Mouse (Mus musculus): ENCODE measurements around the gene Gpr132.
"Not testable (repeated sequence)": the region's sequence is repeated elsewhere in the genome, so short reads cannot be mapped to it uniquely, and the experiment has no call there.

Gene Gpr132

DNA sequence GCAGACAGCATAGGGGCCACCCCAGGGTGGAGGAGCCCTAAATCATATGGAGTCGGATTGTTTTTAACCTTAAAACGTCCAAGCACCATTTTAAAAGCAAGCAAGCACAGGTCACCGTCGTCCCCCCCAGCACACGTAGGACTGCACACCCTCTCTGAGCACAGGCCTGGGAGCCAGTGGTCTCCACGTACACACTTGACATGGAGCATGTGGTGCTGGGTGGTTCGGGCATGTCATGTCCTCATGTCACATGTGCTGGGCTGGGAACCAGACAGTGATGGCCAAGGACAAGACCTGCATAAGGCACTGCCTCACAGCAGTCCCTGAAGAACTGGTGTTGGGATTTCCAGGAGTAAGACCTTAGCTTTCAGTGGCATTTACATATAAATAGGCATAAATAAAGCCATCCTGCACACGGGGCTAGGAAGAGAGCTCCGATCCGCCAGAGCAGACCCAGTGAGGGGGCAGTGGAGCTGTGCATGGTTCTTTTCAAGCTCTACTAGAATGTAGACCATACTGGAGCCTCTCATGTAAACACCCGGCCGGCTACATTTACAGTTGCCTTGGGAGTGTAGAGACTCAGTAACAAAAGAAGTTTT, 47.5 kb downstream of the Gpr132 start:
- DNase-seq (ENCODE audit: low read depth, low spot score): no peak

DNA sequence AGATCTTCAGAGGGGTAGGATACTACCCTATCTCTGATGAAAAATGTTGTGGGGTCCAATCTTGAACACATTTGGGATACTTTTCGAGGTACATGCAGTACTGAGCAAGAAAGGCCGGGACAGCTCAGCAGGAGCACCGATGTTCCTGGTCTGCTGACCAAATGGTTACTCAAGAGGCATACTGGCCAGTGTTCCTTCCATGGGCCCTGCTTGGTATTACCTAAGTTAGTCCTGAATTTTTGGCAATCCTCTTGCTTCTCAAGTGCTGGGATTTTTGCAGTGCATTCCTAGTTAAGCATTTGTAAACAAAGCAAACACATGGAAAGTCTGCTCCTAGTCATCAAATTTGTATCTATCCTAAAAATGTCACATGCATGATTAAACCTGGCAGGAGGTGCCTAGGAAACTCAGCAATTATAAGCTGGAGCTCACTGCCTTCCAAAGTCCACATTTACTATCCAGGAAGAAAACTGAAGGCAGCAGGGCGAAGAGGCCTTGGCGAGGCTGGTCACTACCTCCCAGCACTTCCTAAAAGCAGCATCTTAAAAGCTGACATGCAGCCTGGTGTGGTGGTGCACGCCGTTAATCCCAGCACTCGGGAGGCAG, 48.9 kb downstream of the Gpr132 start:
- DNase-seq (ENCODE audit: low read depth, low spot score): no peak

DNA sequence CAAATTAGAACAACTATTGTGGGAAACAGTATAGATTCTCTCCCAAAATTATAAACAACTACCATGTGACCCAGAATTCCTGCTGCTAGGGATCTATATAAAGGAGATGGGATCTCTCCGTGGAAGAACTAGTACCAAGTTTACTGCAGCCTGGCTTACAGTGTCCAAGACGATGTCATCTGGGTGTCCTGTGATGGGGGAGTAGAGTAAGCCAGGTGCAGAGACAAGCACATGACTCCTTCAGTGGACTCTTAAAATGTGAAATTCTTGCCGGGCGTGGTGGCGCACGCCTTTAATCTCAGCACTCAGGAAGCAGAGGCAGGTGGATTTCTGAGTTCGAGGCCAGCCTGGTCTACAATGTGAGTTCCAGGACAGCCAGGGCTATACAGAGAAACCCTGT, 51.2 kb downstream of the Gpr132 start:
- DNase-seq (ENCODE audit: low read depth, low spot score): not testable (repeated sequence)

DNA sequence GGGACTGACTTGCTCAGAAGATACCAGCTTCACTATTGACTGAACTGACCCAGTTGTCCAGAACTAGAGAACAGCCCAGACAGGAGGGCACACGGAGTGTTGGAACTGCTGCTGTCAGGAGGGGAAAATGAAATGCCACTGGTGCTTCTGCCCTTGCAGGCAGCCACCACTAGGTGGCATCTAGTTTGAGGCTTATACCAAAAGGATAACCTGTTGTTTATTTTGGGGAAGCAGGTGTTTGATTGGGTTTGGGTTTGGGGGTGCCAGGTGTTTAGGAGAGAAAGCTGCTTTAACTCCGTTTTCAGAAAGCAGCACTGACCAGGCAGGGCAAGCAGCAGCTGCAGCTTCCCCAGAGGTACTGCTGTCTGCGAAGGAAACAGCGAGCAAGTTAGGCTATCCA, 51.7 kb downstream of the Gpr132 start:
- DNase-seq (ENCODE audit: low read depth, low spot score): peak; percentile 78

DNA sequence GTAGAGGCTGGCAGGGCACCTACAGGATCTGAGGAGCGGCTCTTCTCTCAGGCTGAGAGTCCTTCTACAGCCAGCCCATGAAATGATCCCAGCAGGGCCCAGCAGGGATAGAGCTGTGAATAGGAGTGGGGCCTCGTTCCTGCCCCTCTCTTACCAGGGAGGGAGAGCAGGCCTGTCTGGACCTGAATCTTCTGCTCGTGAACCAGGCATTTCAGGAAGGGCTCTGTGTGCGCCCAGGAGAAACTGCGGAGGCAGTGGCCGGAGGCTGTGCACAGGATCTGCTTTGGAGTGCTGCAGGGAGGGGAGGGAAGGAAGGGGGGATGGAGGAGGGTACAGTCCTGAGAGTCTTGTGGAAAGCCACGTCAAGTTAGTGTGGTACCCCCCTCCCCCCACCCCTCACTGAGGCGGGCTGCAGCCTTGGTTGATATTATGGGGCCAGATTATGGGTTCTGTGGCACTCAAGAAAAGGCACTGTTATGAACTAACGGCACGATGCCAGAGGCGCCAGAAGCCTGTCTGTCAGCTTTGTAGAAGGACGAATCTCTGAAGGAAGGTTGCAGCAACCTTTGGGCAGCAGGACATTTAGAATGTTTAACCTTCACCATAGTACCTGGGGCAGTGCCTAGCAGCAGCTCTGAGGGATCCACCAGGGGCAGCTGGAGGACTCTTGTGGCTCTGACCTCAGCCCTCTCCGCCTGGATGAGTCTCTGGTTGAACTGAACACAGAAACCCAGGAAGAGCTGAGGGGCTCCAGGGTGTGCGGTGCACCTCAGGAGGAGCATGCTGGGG, 53.2 kb downstream of the Gpr132 start:
- no peak for DNase-seq (ENCODE audit: low read depth, low spot score)

DNA sequence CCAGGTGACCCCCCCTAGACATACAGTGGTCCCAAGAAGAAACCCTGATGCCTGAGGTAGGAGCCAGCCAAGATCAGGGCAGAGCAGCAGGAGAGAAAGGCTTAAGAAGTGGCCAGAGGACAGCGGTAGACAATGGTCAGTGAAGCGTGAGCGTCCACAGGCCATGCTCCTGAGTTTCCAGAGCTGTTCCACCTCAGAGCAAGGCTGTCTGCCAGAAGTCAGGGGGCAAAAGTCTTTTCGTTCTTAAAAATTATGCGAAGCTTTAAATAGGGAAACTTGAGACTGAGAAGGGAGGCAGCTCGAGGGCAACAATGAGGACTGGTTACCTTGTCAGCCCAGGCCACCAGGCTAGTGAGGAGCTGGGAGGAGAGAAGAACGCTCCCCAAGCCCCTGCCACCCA, 54.7 kb downstream of the Gpr132 start:
- DNase-seq (ENCODE audit: low read depth, low spot score): no peak

DNA sequence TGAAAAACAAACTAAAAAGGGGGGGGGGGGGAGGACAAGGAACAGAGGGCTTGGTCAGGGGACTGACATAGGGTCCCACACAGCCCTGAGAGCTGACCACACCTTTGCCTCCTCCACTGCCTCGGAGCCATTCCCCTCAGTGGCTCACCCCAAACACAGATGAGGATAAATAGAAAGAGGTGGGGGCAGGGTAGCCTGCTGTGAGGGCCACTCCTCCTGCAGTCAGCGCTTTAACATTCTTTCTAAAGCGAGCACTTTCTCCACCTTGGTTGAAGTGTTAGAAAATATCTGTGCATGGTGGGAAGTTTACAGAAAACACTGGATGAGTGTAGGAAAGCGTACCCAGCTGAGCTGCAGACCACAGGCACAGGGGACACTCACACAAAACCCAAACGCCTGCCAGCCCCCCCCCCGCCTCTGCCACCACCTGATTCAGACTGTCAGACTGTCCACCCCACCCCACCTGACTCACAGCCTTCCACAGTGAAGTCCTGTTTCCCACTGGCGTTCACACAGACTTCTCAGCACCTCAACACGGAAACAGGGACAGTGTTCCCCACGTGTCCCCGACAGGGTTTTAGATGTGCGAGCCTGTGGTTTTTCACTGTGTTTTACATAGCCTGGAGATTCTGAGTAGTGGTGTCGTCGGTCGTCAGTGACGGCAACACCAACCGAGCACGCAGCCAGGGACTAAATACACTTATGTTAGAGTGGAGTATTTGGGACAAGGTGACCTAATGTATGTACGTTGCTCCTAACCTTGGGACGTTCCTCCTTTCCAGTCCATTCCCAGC, 57.7 kb downstream of the Gpr132 start:
- DNase-seq (ENCODE audit: low read depth, low spot score): no peak

DNA sequence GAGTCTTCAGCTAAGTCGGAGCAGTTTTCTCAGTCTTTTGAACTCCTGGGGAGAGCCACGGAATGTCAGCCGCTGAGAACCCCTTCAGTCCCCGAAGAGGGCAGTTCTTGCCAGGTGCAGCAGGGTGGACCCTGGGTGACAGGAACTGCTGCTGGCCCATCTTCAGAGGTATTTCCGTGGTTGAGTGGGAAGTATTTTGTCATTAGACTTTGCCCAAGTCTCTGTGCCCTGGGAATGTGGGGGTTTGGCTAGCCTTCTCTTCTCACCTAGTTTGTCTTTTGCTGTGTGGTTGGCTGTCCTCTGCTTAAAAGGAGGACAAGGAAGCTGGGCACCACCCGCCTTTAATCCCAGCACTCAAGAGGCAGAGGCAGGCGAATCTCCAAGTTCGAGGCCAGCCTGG, 58.4 kb downstream of the Gpr132 start:
- DNase-seq (ENCODE audit: low read depth, low spot score): no peak

DNA sequence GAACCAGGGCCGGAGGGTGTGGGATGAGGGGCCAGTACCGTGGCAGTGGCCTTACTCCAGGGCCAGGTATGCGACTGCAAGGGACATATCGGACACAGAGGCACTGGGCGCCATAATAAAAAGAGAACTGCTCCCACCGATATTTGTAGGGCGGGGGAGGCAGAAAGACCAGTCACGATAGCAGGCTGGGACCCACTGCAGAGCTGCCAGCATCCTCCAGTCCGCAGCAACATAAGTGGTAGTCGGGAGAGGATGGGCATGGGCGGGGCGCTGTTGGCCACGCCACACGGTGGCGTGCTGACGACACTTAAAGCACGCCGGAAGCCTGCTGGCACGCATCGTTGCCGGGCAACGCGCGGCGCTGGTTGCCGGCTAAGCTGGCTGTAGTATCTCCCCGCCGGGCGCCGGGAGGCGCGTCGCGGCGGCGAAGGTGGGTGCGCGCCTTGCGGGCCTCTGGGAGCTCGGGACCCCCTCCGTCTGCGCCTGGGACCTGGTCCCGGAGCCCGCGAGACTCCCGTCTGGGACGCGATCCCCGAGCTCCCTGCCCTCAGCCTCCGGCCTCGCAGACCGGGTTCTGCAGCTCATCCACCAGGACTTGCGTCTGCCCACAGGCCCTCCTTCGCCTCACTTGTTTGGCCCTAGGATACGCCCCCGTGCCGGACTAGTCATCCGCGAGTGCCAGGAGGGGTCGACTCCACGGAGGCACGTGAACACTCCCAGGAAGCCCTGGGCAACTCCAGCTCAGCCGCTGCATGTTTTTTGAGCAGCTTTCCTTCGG, 59.3 kb downstream of the Gpr132 start, which contains the start of gene Clba1:
Gene Clba1, plus strand, starts transcription at position 351 of the 778 bp plus-strand sequence.
- peak; percentile 96 for DNase-seq (ENCODE audit: low read depth, low spot score)

DNA sequence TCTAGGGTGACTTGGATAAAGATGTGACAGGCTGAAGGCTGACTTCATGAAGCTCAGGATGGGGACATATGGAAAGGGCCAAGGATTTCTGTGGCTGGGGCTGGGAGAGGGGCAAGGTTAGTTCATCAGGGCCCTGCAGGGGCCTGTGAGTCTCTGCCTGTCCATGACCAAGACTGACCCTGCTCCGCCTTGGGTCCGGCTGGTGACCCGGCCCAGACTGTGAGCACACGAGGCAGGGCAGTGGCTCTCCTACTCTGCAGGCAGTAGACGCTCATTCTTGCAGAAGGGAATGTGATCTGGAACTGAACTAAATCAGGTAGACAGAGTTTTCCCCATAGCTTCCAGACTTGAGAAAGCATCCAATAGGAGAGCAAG, 59.8 kb downstream of the Gpr132 start:
- DNase-seq (ENCODE audit: low read depth, low spot score): no peak

DNA sequence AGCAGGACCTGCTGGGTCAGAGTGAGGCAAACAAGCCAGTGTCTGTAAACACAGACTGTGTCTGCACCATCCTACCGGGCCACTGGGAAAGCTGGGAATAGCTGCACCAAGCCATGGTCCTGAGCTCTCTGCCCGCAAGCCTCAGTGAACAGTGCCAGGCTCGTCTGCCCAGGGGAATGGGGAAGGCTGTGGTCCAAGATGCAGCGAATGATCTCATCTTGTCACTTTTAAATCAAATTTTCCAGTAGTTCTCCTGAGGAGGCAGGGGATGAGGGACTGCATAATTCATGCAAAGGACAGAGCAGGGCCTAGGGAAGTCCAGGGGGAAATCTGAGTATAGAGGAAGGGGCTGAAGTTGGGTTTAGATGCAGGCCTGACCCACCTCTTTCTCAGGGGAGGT, 60.2 kb downstream of the Gpr132 start:
- DNase-seq (ENCODE audit: low read depth, low spot score): no peak

DNA sequence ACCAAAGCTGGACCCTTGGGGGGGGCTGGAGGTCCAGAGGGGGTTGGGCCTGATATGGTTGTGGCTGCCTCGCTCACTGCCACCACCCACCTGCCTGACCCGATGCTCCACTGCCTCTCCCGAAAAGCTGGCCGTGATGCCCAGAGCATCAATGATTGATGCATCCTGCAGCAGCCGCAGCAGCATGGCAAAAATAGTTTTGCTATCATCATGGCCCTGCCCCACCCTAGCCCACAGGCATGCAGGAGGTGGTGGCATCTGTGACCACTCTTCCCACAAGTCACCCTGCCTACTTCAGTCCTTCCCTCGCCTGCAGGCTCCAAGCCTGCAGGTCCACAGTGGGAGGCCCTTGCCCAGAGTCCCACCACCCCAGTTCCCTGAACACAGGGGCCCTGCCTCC, 62.0 kb downstream of the Gpr132 start:
- DNase-seq (ENCODE audit: low read depth, low spot score): no peak

DNA sequence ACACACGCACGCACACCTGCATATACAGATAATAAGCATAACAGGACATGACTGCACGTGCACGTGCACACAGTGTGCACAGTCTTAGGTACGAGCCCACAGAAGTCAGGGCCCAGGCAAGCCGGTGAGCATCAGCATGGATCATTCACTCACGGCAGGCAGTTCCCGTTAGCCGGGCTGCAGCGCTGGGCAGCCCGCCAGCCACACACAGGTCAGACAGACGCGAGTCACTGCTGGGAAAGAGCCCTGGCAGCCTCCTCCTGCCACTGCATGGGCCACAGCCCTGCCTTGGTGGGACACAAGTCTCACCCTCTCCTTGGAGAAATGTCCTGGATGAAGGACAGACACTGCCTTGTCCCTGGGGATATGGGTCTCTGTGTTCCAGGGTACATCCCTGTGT, 64.0 kb downstream of the Gpr132 start:
- no peak for DNase-seq (ENCODE audit: low read depth, low spot score)

DNA sequence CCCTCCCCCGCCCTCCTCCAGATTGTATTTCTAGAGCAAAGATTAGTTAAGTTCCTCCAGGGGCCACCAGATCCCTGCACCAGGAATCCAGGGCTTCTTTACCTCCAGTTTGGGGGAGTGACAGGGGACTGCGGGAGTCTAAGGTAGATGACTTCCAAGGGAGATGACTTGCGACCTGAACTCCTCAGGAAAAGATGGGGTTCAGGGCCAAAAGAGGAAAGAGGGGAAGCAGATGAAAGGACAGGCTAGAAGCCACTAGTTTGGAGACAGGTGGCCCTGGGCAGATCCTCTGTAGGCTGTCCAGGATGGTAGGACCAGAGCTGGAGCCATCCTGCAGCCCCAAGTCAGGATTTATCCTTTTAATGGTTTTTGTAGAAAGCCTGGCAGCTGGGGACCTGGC, 65.1 kb downstream of the Gpr132 start:
- no peak for DNase-seq (ENCODE audit: low read depth, low spot score)

DNA sequence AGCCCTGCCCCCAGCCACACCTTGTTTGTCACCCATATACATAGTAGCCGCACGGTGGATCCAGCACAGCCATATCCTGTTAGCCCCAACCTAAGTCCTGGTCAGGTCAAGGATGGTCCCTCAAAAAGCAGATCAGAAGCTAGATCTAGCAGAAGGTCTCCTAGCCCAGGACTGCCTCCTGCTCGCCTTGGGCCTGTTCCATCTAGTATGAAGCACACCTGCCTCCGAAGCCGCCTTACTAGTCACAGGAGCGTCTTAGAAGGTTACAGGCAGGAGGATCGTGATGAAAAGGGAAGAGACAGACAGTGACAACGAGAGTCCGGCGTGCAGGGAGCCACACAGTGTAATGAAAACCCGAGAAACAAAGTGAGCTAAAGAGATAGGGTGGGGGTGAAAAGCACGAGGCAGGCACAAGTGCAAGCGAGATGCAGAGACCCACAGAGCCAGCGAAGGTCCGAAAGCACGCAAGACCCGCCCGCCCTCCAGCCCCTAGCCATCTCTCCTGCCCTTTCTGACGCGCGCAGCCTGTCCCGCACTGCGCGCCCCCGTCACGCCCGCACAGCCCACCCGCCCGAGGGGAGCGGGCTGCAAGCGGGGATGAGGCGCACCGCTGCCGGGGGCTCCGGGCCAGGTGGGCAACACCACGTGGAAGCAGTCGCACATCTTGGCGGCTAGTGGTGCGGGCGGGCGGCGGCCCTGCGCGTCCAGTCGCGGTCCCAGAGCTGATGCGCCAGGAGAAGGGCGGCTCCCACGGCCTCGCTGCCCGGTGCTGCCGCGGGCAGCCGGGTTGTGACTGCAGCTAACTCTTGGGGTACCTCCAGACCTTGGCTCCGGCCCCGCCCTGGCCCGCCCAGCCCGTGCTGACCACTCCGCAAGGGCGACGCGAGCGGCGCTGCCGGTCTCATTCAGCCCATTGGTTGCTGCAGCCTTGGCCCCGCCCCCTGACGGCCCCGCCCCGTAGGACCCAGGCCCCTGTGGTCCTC, 65.9 kb downstream of the Gpr132 start, which contains the start of gene Ahnak2:
Gene Ahnak2, minus strand, starts transcription at position 794 of the 983 bp plus-strand sequence.
- peak; percentile 25 for DNase-seq (ENCODE audit: low read depth, low spot score)
